Mouse (Mus musculus) liver, postnatal 0 days (tissue): ENCODE measurements around the gene Cpsf2.

Source experiments
- CTCF ChIP-seq: sonication (generic); IDR thresholded peaks from 2 replicates; pipeline ENCODE4 v1.5.1; 2016; ENCODE audit warnings: antibody characterized with exemption, low read depth
- EP300 ChIP-seq: IDR thresholded peaks from 2 replicates; pipeline ENCODE4 v1.6.1; 2016; ENCODE audit warnings: antibody characterized with exemption, low read depth, mild to moderate bottlenecking

- no peak for TF ChIP-seq CTCF
- no peak for TF ChIP-seq EP300
Measured at GRCm38 (mm10) chr12:101928423-101928822, 47.4 kb upstream of the Cpsf2 start.
